Mouse (Mus musculus): ENCODE data around the gene Slc5a10. TPM values are rescaled to one million over a fixed set of nuclear protein-coding genes. Genes with fewer than 3 reads are reported as not detected.

The Slc5a10 gene
- polyA plus RNA-seq, 1 experiment, result not detected

DNA sequence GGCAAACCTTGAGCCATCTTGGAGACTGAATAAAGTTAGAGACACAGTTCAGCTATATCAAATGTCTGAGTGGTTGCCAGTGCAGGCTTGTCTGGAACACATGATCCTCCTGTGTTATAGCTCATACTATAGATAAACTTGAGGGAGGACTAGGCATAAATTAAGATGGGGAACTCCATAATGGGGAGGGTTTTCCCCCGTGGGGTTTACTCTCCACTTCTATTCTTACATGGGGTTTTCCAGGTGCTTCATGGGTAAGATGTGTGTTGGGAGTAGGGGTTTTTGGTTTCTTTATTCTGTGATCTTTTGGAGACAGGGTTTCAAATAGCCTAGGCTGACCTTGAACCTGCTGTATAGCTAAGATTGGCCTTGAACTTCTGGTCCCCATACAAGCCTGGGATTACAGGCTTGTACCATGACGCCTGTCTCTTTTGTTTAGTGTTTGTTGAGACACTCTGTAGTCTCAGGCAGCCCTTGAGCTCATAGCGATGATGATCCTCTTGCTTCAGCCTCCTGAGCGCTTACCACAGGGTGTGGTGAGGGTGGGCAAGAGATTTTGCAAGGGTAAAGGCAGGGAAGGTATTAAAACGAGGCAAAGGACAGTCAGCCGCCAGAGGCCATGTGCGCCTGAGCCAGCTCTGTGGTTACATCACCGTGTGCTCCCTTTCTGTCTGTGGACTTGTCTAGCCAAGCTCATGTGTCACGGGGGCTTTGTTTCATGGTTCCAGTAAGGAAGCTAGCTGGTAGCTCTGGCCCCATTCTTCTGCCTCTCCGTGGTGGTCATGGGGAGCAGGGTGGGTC, 73.3 kb downstream of the Slc5a10 start:
- TF ChIP-seq FOSL1 (IDR thresholded peaks at IDR 0.05; ENCODE audit: insufficient read depth, low read length, poor library complexity, severe bottlenecking), result no peak
- no peak for TF ChIP-seq CEBPB (IDR thresholded peaks at IDR 0.05; ENCODE audit: low read depth)
- no peak for TF ChIP-seq USF1 (IDR thresholded peaks at IDR 0.05; ENCODE audit: low read depth)
- no peak for TF ChIP-seq MYOD1 (IDR thresholded peaks at IDR 0.05; ENCODE audit: control insufficient read depth, insufficient read length, low read depth)
- no peaks in the 10 kb centered on the region for H3K79me2 ChIP-seq (ENCODE audit: control insufficient read depth, insufficient read depth)
- H3K36me3 ChIP-seq (ENCODE audit: control insufficient read depth, insufficient read depth), result no peaks in the 10 kb centered on the region
- no peak overlapping the region for H3ac ChIP-seq (ENCODE audit: control insufficient read depth, insufficient read length, low read depth)
- H3K79me3 ChIP-seq (ENCODE audit: low read depth), result no peaks in the 10 kb centered on the region
- no peaks in the 10 kb centered on the region for H3K27me3 ChIP-seq (ENCODE audit: control insufficient read depth, insufficient read depth, insufficient read length)
- no peak overlapping the region for H3K4me3 ChIP-seq (ENCODE audit: insufficient read depth, poor library complexity, severe bottlenecking)

DNA sequence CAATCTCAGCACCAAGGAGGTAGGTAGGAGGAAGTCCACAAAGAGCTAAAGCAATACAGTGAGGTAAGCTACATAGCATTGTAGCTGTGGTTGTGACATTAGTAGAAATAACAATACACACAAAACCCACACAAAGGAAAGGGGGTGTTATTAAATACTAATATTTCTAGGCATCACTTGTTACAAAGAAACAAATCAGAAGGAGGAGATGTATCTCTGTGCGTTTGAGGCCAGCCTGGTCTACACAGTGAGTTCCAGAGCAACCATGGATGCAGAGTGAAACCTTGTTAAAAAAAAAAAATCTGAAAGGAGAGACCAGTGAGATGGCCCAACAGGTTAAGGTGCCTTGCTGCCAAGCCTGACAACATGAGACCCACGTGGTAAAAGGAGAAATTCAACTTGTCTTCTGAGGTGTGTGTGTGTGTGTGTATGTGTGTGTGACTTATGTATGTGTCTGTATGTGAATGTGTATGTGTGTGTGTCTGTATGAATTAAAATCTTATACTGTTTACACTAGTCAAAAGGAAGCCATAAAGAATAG, 74.1 kb downstream of the Slc5a10 start:
- Histone ChIP-seq H3K27me3 (ENCODE audit: control insufficient read depth, insufficient read depth, insufficient read length) (no peaks in the 10 kb centered on the region), H3K79me3 (ENCODE audit: low read depth) (no peaks in the 10 kb centered on the region)
- TF ChIP-seq CEBPB (IDR thresholded peaks at IDR 0.05; ENCODE audit: low read depth), result no peak

GRCm38 (mm10) chr11:61645357-61645857, 75.2 kb downstream of the Slc5a10 start:
- no peaks in the 10 kb centered on the region for H3K36me3 ChIP-seq (ENCODE audit: control insufficient read depth, insufficient read depth)
- no peak for TF ChIP-seq CTCF (IDR thresholded peaks at IDR 0.05; ENCODE audit: control insufficient read depth, insufficient read depth, insufficient read length)
- no peak for TF ChIP-seq MYOD1 (IDR thresholded peaks at IDR 0.05; ENCODE audit: control insufficient read depth, insufficient read length, low read depth)
- no peak for TF ChIP-seq USF1 (IDR thresholded peaks at IDR 0.05; ENCODE audit: low read depth)
- no peak for TF ChIP-seq CEBPB (IDR thresholded peaks at IDR 0.05; ENCODE audit: low read depth)
- TF ChIP-seq FOSL1 (IDR thresholded peaks at IDR 0.05; ENCODE audit: insufficient read depth, low read length, poor library complexity, severe bottlenecking), result no peak
- no peak for TF ChIP-seq MYOG (IDR thresholded peaks at IDR 0.05; ENCODE audit: control insufficient read depth, extremely low read depth, insufficient read length)
- no peak for TF ChIP-seq MAX (IDR thresholded peaks at IDR 0.05)
- H3K27me3 ChIP-seq (ENCODE audit: control insufficient read depth, insufficient read depth, insufficient read length), result no peaks in the 10 kb centered on the region

More for the DNA sequence above, 74.1 kb downstream of the Slc5a10 start:
- Histone ChIP-seq H3K36me3 (ENCODE audit: control insufficient read depth, insufficient read depth) (no peaks in the 10 kb centered on the region), H3K4me3 (ENCODE audit: insufficient read depth, poor library complexity, severe bottlenecking) (no peak overlapping the region), H3ac (ENCODE audit: control insufficient read depth, insufficient read length, low read depth) (no peak overlapping the region), H3K79me2 (ENCODE audit: control insufficient read depth, insufficient read depth) (no peaks in the 10 kb centered on the region)

DNA sequence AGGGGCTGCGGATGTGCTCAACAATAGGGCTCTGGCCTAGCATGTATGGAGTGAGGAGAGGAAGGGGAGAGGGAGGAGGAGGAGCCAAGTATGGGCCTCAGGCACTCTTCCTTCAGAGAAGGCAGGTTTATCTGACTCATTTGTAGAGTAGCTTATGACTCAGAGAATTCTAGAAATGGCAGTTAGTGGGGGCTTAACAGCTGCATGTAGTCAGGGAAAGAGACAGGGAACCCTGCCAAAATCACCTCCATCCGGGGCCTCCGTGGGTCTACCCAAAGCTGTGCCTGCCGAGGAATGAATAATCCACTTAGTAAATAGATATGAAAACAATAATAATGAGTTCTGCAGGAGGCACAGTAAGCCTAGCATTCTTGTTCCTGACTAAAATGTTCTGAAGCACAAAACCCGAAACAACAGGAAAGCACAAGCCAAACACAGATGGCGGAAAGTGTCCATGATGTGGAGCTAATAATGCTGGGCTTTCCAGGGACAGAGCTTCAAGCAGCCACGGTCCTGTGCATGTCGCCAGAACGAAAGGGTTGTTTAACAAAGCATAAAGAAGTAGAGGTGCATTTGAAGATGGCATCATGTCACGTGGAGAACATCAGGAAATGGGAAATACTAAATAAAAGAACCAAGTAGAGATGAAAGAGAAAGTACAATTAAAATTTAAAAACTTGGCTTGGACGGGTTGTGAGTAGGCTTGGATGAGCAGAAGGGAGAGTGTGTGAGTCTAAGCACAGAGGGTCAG, 75.9 kb downstream of the Slc5a10 start:
- H3K36me3 ChIP-seq (ENCODE audit: control insufficient read depth, insufficient read depth), result no peaks in the 10 kb centered on the region
- no peak overlapping the region for H3ac ChIP-seq (ENCODE audit: control insufficient read depth, insufficient read length, low read depth)
- no peak overlapping the region for H3K4me3 ChIP-seq (ENCODE audit: insufficient read depth, poor library complexity, severe bottlenecking)
- TF ChIP-seq MYOD1 (IDR thresholded peaks at IDR 0.05; ENCODE audit: control insufficient read depth, insufficient read length, low read depth) (peak; percentile 82), USF1 (IDR thresholded peaks at IDR 0.05; ENCODE audit: low read depth) (peak; percentile 66), MAX (IDR thresholded peaks at IDR 0.05) (peak; percentile 40), CTCF (IDR thresholded peaks at IDR 0.05; ENCODE audit: control insufficient read depth, insufficient read depth, insufficient read length) (no peak), CEBPB (IDR thresholded peaks at IDR 0.05; ENCODE audit: low read depth) (no peak), MYOG (IDR thresholded peaks at IDR 0.05; ENCODE audit: control insufficient read depth, extremely low read depth, insufficient read length) (no peak), FOSL1 (IDR thresholded peaks at IDR 0.05; ENCODE audit: insufficient read depth, low read length, poor library complexity, severe bottlenecking) (peak; percentile 64)
- no peaks in the 10 kb centered on the region for H3K79me2 ChIP-seq (ENCODE audit: control insufficient read depth, insufficient read depth)
- H3K79me3 ChIP-seq (ENCODE audit: low read depth), result no peaks in the 10 kb centered on the region
- H3K27me3 ChIP-seq (ENCODE audit: control insufficient read depth, insufficient read depth, insufficient read length), result no peaks in the 10 kb centered on the region

More at GRCm38 (mm10) chr11:61645357-61645857, 75.2 kb downstream of the Slc5a10 start:
- H3K4me3 ChIP-seq (ENCODE audit: insufficient read depth, poor library complexity, severe bottlenecking), result no peak overlapping the region
- H3ac ChIP-seq (ENCODE audit: control insufficient read depth, insufficient read length, low read depth), result no peak overlapping the region
- no peaks in the 10 kb centered on the region for H3K79me3 ChIP-seq (ENCODE audit: low read depth)
- H3K79me2 ChIP-seq (ENCODE audit: control insufficient read depth, insufficient read depth), result no peaks in the 10 kb centered on the region

GRCm38 (mm10) chr11:61643184-61643961, 77.3 kb downstream of the Slc5a10 start:
- Histone ChIP-seq H3K36me3 (ENCODE audit: control insufficient read depth, insufficient read depth) (no peaks in the 10 kb centered on the region), H3ac (ENCODE audit: control insufficient read depth, insufficient read length, low read depth) (no peak overlapping the region), H3K4me3 (ENCODE audit: insufficient read depth, poor library complexity, severe bottlenecking) (no peak overlapping the region), H3K27me3 (ENCODE audit: control insufficient read depth, insufficient read depth, insufficient read length) (no peaks in the 10 kb centered on the region), H3K79me2 (ENCODE audit: control insufficient read depth, insufficient read depth) (no peaks in the 10 kb centered on the region), H3K79me3 (ENCODE audit: low read depth) (no peaks in the 10 kb centered on the region)
- no peak for TF ChIP-seq MYOG (IDR thresholded peaks at IDR 0.05; ENCODE audit: control insufficient read depth, extremely low read depth, insufficient read length)
- no peak for TF ChIP-seq CTCF (IDR thresholded peaks at IDR 0.05; ENCODE audit: control insufficient read depth, insufficient read depth, insufficient read length)
- no peak for TF ChIP-seq USF1 (IDR thresholded peaks at IDR 0.05; ENCODE audit: low read depth)
- TF ChIP-seq FOSL1 (IDR thresholded peaks at IDR 0.05; ENCODE audit: insufficient read depth, low read length, poor library complexity, severe bottlenecking), result no peak
- no peak for TF ChIP-seq CEBPB (IDR thresholded peaks at IDR 0.05; ENCODE audit: low read depth)
- TF ChIP-seq MAX (IDR thresholded peaks at IDR 0.05), result no peak
- TF ChIP-seq MYOD1 (IDR thresholded peaks at IDR 0.05; ENCODE audit: control insufficient read depth, insufficient read length, low read depth), result no peak
